Mouse (Mus musculus) liver, adult 2 months (tissue): ENCODE data around the gene Mrm2.

Experiments
- CTCF ChIP-seq: fragments of 200-500 bp; IDR thresholded peaks from 2 replicates; pipeline ENCODE4 v1.5.1; 2011; ENCODE audit warnings: low read depth, low read length, control low read depth
- POLR2A ChIP-seq: fragments of 200-500 bp; IDR thresholded peaks from 2 replicates; pipeline ENCODE4 v1.6.1; 2011; ENCODE audit warnings: low read length, control low read depth; ENCODE audit not compliant: insufficient read depth; ENCODE audit errors: extremely low read depth

- TF ChIP-seq CTCF (no peak), POLR2A (no peak)
Observed at GRCm38 (mm10) chr5:140364415-140364814, 32.7 kb upstream of the Mrm2 start.
